Mouse (Mus musculus): Measurements from ENCODE around the gene Lrrn4cl.
"Not testable (repeated sequence)": the region's sequence is repeated elsewhere in the genome, so short reads cannot be mapped to it uniquely, and the experiment has no call there.

Gene Lrrn4cl

DNA sequence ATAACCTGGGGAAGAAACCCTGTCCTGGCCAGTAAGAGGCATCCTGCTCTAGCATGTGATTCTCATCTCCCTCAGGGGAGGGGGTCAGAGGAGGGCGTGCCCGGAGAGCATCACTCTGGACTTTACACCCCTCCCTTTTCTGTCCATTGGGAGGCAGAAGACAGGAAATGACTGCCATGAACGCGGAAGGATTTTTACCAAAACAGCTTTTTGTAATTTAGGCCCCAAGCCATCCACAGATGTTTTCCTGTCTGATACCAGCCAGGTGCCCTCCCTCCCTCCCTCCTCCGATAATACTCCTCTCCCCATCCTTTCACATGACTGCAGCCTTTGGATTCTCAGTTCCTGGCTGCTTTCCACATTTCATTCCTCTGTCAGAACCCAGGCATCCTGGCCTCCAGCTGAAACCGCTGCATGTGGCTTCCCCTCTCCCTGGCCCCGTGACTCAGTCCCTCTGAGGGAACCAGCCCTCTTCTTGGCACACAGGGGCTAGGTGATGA, at the start of gene Lrrn4cl:
TSS of gene Lrrn4cl (plus strand) at position 367 of the 500 bp plus-strand sequence.
- peak; percentile 88 for DNase-seq (ENCODE audit: inconsistent ontology term)

DNA sequence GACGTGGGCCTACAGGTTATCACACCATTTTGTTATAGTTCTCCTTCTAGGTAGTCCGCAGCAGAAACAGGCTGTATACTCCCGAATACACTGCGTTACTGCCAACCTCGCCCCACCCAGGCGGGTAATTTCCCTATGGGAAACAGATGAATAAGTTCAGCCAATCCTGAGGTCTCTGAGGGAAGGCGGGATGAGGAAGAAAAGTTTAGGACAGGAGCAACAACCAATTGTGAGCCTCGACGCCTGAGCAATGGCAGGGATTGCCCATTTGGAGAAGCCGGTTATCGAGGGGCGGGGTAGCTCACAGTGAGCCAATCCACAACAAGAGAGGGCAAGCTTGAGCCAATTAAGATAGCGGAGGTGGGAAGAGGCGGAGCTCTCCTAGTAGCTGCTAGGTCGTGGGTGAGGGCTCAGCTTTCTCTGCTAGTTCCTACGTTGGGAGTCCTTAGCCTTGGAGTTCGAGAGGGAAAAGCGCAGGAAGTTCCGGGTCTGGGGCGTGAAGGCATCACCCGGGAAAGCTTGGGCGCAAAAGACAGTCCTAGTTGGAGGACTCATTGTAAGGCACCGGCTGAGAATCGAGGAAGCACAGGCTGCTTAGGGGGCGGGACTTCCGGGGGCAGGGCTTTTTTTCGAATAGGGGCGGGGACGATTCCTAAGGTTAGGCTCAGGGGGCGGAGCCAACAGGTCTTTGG, 48.3 kb upstream of the Lrrn4cl start, which contains the start of gene Zbtb3:
TSS of gene Zbtb3 (plus strand) at position 426 of the 692 bp plus-strand sequence.
- DNase-seq (ENCODE audit: inconsistent ontology term): peak; percentile 98

DNA sequence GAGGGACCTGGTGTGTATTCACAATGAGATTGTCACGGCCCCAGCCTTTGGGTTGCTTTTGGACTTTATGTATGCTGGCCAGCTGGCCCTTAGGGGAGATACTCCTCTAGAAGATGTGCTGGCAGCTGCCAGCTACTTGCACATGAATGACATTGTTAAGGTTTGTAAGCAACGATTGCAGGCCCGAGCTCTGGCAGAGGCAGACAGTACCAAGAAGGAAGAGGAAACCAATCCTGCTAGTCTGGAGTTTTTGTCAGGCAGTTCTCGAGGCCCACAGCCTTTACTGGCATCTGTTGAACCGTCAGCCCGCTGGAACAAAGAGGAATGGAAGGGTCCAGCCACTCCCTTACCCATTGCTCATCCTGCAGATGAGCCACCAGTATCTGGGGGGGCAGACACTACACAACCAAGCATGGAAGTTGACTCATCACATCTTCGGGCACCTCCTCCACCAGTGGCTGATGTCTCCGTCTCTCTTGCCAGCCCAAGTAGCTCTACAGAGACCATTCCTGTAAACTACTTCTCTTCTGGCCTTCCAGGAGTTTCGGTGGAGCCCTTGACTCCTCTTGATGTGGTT, 47.3 kb upstream of the Lrrn4cl start:
- no peak for DNase-seq (ENCODE audit: inconsistent ontology term)

DNA sequence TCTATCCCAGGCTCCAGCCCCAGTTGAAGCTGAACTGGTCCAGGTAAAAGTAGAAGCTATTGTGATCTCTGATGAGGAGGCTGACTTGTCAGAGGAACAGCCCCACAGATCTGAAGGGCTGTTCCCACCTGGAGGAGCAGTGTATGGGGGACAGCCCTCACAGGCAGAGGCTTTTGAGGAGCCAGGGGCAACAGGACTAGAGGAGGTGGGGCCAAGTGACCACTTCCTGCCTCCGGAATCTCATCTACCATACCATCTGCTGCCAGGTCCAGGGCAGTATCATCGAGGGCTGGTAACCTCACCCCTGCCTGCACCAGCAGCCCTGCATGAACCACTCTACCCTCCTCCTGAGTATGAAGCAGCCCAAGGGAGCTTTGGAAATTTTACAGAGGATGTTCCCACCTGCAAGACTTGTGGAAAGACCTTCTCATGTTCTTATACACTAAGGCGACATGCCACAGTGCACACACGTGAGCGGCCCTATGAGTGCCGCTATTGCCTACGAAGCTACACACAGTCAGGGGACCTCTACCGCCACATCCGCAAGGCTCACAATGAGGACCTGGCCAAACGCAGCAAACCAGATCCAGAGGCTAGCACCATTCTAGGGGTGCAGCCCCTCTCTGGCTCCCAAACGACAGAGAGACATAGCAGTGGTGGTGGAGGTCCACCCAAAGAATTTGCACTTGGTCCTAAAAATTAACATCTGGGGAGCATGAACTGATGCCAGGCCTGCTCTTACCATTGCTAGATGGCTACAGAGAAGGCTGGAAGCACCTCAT, 46.5 kb upstream of the Lrrn4cl start:
- DNase-seq (ENCODE audit: inconsistent ontology term): no peak

DNA sequence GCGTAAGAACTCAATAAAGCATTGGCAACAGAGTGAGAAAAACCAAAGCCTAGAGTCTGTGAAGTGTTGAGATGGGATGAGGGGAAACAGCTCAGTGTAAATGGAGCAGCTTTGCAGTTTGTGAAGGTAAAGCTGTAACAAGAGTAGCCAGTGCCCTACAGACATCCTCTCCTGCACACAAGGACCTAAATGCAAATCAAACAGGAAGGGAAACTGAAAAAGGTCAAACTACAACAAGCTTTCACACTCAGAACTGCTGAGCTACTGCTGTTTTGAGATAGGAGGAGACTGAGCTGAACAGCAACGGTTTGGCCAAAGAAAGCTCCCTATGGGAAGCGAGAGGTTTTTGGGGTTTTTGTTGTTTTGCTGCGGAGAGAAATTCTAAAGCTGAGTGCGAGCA, 43.8 kb upstream of the Lrrn4cl start:
- DNase-seq (ENCODE audit: inconsistent ontology term): no peak

DNA sequence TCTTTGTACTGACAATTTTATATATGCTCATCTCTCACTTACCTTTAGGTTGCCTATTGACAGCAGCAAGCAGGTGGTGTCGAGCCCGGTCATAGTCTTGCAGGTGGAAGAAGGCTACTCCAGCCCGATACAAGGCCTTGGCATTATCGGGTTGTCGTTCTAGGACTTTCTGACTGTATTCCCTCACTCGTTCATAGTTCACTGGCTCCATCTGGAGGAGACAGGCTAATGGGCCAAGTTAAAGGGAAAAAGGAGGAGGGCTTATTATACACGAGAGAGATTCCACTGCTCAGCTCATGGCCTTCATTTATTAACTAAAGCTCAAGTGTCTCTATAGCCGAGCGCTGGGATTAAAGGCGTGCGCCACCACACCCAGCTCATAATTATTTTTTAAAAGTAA, 34.8 kb upstream of the Lrrn4cl start:
- peak; percentile 38 for DNase-seq (ENCODE audit: inconsistent ontology term)

DNA sequence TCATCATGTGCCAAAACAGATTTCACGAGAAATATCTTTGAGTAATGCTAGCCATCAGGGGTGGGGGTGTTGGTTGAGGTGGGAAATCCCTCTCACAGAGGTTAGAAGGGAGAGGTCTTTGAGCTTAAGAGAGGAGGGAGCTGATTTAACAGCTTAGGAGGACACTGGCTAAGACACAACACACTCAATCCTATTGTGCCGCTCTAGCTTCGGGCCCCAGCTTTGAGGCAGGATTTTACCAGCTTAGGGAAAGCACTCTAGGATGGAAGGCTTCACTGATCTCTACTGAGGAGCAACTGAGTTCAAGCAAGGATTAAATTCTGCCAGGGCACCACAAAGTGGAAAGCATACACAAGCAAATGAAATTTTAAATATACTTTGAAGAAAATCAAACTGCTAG, 33.6 kb upstream of the Lrrn4cl start:
- no peak for DNase-seq (ENCODE audit: inconsistent ontology term)

DNA sequence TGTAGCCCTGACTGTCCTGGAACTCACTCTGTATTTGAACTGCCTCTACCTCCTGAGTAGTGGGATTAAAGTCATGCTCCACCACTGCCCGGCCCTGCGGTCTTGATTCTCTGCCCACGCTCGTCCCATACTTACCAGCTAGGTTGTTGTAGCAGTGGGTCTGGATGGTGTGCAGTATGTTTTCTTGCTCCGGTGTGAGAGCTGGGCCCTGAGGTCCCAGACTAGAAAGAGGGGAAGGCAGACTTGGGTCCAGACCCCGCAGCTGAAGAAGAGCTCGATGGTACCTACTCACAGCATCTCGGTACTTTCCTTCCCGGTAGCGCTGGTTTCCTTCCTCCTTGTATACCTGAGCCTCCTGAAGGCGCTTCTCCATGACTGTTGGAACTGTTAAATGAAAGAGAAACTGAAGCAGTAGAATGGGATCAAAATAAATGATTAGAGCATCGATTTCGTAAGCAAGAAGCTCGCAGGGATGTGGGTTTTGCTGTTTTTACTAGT, 32.2 kb upstream of the Lrrn4cl start:
- no peak for DNase-seq (ENCODE audit: inconsistent ontology term)

DNA sequence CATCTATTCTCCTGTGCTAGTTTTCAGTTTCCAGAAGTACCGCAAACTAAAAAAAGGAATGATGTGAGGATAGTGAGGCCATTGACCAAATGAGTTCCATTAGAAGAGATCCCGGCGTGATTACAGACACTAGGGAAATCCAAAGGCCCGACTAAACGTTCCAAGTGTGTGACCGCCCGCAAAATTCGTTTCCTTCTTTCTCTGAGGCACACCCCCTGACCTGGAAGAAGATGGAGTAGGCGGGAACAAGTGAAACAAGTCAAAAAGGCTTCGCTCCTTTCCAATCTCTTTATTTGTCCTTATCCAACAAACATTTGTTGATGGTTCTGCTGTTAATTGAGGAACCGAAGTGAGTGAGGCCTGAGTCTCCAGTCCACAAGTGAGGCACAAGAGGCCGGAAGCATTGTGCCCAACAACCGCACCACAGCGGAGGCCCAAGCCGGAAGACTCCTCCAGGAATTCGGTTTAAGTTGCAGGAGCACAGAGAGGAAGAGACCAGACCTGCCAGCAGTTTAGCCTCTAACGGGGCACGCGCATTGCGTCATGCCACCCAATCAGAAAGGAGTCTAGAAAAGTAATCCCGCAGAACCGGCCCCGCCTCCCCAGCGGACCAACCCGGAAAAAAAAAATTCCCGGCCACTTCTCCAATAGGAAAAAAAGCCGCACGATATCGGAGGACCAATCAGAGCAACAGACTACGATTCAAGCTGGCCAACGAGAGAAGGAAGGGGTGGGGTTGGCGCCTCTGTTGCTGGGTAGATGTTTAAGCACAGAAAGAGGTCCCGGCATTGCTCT, 31.6 kb upstream of the Lrrn4cl start, which contains the start of gene Ttc9c:
TSS of gene Ttc9c (minus strand) at position 533 of the 795 bp plus-strand sequence.
- peak; percentile 99 for DNase-seq (ENCODE audit: inconsistent ontology term)

DNA sequence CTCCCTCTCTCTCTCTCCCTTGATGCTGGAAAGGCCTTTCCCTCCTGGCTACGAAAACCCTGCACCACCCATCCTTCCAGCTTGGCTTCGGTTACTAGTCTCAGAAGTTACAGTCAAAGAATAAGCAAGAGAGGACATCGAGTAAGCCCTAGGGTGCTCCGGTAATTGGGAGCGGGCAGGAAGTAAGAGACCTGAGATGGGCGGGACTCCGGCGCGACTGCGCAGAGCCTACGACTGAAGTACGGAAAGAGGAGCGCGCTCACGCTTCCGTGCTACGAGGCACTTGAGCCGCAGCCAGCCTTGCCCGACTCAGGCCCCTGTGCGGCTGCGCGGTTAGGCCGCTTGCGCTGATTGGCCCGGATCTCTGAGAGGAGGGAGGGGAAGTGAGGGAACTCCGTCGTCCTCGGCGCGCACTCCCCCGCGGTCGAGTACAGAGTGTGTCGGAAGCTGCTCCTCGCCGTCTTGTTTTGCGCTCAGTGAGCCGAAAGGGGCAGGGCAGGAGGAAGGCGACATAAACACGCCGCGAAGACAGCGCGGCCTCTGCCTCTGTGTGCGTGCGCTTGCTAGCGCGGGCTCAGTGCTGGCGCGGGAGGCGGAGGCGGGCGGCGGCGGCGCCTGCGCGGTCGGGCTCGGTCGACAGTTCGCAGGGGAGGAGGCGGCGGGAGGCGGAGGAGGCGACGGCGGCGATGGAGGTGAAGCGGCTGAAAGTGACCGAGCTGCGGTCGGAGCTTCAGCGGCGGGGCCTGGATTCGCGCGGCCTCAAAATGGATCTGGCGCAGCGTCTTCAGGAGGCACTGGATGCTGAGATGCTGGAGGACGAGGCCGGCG, 30.8 kb upstream of the Lrrn4cl start, which contains the start of gene Hnrnpul2:
TSS of gene Hnrnpul2 (plus strand) at position 415 of the 828 bp plus-strand sequence.
- peak; percentile 99 for DNase-seq (ENCODE audit: inconsistent ontology term)

DNA sequence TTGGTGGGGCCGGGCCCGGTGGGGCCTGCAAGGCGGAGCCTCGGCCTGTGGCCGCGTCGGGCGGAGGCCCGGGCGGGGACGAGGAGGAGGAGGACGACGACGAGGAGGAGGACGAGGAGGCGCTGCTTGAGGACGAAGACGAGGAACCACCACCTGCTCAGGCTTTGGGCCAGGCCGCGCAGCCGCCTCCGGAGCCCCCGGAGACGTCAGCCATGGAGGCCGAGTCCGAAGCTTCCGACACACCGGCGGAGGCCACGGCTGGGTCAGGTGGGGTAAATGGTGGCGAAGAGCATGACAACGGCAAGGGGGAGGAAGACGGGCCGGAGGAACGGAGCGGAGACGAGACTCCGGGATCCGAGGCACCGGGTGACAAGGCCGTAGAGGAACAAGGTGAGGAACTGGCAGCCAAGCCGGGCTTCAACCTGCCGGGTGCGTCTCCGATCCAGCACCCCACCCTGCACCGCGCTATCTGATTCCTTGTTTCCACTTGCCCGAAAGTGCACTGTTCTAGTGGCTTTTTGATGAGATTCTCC, 30.1 kb upstream of the Lrrn4cl start:
- DNase-seq (ENCODE audit: inconsistent ontology term): no peak

DNA sequence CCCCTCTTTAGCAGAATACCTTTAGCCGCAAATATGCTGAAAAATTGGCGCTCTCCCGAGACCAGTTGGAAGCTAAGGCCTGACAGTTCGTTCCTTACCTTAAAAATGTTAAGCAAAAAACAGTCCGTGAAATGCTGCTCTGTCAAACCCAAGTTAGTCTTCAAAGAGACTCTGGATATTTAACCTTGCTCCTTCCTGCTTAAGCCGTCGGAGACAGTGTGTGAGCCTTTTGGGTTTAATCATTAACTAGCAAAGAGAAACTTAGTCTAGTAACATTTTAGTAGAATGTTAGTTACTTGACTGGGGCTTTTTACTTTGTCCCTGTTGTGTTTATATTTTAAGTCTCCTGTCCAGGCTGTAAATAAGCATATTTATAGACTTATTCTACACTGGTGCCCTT, 29.4 kb upstream of the Lrrn4cl start:
- DNase-seq (ENCODE audit: inconsistent ontology term): no peak

DNA sequence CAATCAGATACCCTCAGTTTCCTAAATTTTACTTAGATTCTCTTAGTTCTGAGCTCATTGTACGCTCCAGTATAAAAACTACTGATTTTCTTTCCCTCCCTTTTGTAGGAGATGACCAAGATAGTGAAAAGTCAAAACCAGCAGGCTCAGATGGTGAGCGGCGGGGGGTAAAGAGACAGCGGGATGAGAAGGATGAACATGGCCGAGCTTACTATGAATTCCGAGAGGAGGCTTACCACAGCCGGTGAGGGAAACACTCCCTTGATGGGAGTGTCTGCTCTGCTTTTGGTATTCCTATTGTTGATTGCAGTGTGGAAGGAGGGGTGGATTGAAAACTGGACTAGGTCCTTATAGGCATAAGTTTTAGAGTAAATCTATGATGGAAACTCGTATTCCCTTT, 27.9 kb upstream of the Lrrn4cl start:
- DNase-seq (ENCODE audit: inconsistent ontology term): no peak

DNA sequence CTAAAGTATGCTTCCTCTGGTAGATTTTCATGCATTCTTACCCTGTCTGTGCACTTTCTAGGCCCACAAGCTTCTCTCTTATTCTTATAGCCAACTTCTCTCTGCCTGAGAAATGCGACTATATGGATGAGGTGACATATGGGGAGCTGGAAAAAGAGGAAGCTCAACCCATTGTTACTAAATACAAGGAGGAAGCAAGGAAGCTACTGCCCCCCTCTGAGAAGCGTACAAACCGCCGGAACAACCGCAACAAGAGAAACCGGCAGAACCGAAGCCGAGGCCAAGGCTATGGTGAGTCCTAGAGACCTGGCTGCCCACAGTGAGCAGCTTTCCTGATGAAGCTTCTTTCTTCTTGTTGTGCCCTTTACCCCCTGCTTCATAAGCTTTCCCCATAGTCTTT, 20.9 kb upstream of the Lrrn4cl start, which contains the start of gene AC129217.1:
TSS of gene AC129217.1 (plus strand) at position 114 of the 400 bp plus-strand sequence.
- no peak for DNase-seq (ENCODE audit: inconsistent ontology term)

DNA sequence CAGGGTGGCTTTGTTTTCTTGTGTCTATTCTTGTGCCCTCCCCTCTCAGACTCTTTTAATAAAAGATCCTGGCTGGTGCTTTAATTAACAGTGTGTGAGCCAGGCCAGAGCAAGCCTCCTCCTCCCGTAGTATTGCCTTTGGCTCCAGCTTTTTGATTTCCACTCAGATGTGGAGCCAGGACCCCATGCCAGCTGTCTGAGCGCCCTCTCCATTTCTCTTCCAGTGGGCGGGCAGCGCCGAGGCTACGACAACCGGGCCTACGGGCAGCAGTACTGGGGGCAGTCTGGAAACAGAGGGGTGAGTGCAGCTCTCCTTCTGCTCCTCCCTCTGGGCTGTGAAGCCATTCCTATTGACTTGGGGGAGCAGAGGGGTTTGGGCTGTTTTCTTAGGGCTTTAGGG, 19.9 kb upstream of the Lrrn4cl start:
- DNase-seq (ENCODE audit: inconsistent ontology term): no peak

DNA sequence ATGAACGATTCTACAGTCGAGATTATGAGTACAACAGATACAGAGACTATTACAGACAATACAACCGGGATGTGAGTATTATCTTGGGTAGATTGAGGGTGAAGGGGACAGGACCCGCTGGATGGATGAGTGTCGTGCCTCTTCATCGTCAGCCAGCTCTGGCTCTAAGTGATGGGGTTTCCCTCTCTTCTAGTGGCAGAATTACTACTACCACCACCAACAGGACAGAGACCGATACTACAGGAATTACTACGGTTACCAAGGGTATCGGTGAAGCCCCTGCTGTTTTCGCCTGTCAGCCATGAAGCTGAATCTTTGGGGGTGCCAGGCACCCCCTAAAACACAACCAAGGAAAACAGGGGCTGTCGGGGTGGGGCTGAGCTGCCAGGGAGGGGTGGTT, 19.3 kb upstream of the Lrrn4cl start:
- DNase-seq (ENCODE audit: inconsistent ontology term): no peak

DNA sequence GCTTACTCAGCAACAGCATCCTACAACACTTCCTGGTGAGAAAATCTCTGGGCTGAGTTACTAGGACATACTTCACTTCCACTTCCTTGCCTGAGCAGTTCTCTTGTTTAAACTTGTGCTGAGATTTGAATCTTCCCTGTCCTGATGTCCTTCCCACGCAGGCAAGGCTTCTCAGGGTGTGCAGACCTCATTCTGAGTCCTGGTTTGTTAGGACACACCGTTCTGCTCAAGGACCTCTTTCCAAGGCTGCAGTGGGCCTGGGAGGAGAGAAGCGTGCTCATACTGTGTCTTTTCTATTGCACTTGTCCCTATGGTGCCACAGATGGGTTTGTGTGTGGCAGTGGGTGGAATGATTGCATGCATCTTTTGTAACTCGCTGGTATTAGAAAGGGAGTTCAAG, 17.6 kb upstream of the Lrrn4cl start:
- DNase-seq (ENCODE audit: inconsistent ontology term): no peak

DNA sequence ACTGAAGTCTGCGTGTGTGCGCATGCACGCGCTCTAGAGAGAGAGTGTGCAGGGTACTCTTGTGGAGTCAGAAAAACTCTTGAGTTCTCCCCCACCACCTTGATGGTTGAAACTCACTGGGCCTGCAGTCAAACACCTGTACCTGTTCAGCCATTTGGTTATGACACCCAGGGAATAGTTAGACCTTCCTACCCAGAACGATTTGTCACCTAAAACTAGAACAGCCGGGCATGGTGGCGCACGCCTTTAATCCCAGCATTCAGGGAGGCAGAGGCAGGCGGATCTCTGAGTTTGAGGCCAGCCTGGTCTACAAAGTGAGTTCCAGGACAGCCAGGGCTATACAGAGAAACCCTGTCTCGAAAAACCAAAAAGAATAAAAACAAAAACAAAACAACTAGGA, 14.2 kb upstream of the Lrrn4cl start:
- DNase-seq (ENCODE audit: inconsistent ontology term): not testable (repeated sequence)

DNA sequence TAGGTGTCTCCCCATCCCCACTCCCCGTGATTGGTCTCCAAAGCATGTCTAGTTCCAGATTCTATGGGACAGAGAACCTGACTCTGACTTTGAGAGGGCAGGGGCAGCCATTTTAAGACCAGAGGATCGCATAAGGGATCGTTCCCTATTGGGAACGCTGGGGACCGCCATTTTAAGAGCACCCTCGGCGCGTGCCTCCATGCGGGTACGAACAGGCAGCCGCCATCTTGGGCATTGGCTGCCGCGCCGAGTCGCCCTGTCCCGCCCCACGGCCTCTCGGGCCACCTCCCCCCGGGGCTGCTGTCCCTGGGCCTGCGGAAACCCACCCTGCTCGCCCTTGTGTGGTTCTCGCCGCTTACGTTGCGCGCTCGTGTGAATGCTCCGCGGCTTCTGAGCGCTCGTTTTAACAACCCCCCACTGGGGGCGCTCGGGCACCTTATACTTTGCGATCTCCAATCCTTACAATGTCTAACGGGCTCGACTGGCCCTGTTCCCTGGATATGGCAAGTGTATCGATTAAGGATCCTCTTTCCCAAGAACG, 13.2 kb upstream of the Lrrn4cl start, which contains the start of gene Bscl2:
TSS of gene Bscl2 (plus strand) at position 217 of the 541 bp plus-strand sequence.
- DNase-seq (ENCODE audit: inconsistent ontology term): peak; percentile 88

Data from Muller cell, postnatal 12 days (primary cell).